Mouse (Mus musculus): ENCODE measurements around the gene Lrg1. TPM values are rescaled to one million over a fixed set of nuclear protein-coding genes. Genes with fewer than 3 reads are reported as not detected.

The Lrg1 gene
- not detected in 2 replicates for polyA plus RNA-seq (2014; fragmentation: Nextera tagmentation; extraction: Ambion mirVana)

DNA sequence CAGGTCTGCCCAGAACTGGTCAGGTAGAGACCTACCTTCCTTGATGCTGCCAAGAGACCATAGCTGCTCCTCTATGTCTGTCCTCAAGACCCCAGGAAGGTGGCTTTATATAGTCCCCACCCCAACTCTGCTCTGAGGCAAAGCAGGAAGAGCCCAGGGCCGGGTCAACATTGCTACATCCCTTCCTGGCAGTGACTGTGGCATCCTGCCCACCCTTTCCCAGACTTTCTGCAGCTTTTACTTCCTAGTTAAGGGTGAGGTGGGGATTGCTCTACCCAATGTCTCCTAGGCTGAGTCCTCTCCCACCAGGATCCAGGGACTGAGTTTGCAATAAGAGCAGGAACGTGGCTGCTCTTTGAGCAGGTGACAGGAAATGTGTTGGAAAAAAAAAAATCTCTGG is at the start of gene Lrg1:
TSS of gene Lrg1 (minus strand) at position 176 of the 400 bp plus-strand sequence.
- H3K27me3 ChIP-seq (replicated peaks; ENCODE audit: control insufficient read depth, insufficient read depth, low read length), result peaks cover 65% of the 10 kb centered on the region
- H3K4me3 ChIP-seq (ENCODE audit: low read depth, low read length), result no peak within 1 kb of the TSS
- ATAC-seq (no peak), DNase-seq (ENCODE audit: low spot score) (no peak)
- H3K36me3 ChIP-seq (ENCODE audit: control insufficient read depth, insufficient read depth, low read length), result peaks cover 15% of the 10 kb centered on the region
- 57% methylated on average over 2 of the region's 2 CpGs for WGBS
- peaks cover 10% of the 10 kb centered on the region for H3K9me3 ChIP-seq (replicated peaks; ENCODE audit: control insufficient read depth, low read length)
- H3K4me2 ChIP-seq (ENCODE audit: low read length), result no peak within 1 kb of the TSS
- 0 out of 2 replicates have a peak, but pooled peaks cover 4% of the 10 kb centered on the region for H3K4me1 ChIP-seq (ENCODE audit: control insufficient read depth, insufficient read depth, low read length)
- no peak within 1 kb of the TSS for H3K9ac ChIP-seq (ENCODE audit: low read length)
- no peak within 1 kb of the TSS for H3K27ac ChIP-seq (ENCODE audit: low read depth, low read length)

DNA sequence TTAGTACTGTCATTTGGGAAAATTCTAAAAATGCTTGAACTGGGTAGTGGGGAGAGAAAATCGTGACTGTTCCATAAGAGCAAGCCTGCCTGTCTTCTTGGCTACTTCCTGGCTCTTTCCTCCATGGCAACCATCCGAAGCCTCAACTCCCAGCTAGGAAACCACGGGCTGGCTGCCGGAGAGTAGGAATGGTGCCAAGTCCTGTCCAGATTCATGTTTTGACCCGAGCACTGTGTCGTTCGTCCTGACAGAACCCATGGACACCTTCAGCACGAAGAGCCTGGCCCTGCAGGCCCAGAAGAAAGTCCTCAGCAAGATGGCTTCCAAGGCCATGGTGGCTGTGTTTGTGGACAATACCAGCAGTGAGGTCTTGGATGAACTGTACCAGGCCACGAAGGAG is 49.7 kb upstream of the Lrg1 start:
- no peak overlapping the region for H3K27ac ChIP-seq (ENCODE audit: low read depth, low read length)
- H3K27me3 ChIP-seq (replicated peaks; ENCODE audit: control insufficient read depth, insufficient read depth, low read length), result no peaks in the 10 kb centered on the region
- H3K4me1 ChIP-seq (ENCODE audit: control insufficient read depth, insufficient read depth, low read length), result no peaks in the 10 kb centered on the region
- peaks cover 23% of the 10 kb centered on the region for H3K36me3 ChIP-seq (ENCODE audit: control insufficient read depth, insufficient read depth, low read length)
- H3K4me3 ChIP-seq (ENCODE audit: low read depth, low read length), result no peak overlapping the region
- H3K9me3 ChIP-seq (replicated peaks; ENCODE audit: control insufficient read depth, low read length), result no peaks in the 10 kb centered on the region
- no peak for ATAC-seq
- WGBS, result 85% methylated on average over 9 of the region's 9 CpGs
- H3K9ac ChIP-seq (ENCODE audit: low read length), result no peak overlapping the region
- H3K4me2 ChIP-seq (ENCODE audit: low read length), result no peak overlapping the region
- no peak for DNase-seq (ENCODE audit: low spot score)

DNA sequence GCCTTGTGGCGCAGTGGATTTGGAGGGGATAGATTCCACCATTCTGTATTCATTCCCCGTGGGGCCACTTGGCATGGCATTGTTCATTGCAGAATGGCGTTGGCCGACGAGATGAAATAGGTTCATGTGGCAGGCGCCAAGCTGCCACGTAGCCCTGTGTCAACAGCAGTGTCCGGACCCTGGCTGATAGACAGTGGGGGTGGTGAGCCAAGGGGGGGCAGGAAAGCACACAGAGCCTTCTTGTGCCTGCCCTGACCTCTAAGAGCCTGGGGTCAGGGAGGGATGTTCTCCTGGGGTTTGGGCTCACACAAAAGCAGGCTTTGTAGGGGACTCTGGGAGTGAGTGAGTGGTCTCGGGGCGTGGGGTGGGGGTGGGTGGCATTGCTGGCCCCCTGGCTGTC is 48.8 kb upstream of the Lrg1 start:
- H3K27ac ChIP-seq (ENCODE audit: low read depth, low read length), result no peak overlapping the region
- ATAC-seq (peak; percentile 22; the same call in 1 of the 2 replicates), DNase-seq (ENCODE audit: low spot score) (no peak)
- no peaks in the 10 kb centered on the region for H3K4me1 ChIP-seq (ENCODE audit: control insufficient read depth, insufficient read depth, low read length)
- no peak overlapping the region for H3K9ac ChIP-seq (ENCODE audit: low read length)
- H3K27me3 ChIP-seq (replicated peaks; ENCODE audit: control insufficient read depth, insufficient read depth, low read length), result no peaks in the 10 kb centered on the region
- peaks cover 16% of the 10 kb centered on the region for H3K36me3 ChIP-seq (ENCODE audit: control insufficient read depth, insufficient read depth, low read length)
- H3K4me2 ChIP-seq (ENCODE audit: low read length), result no peak overlapping the region
- WGBS, result 22% methylated on average over 10 of the region's 10 CpGs
- no peak overlapping the region for H3K4me3 ChIP-seq (ENCODE audit: low read depth, low read length)
- H3K9me3 ChIP-seq (replicated peaks; ENCODE audit: control insufficient read depth, low read length), result no peaks in the 10 kb centered on the region

DNA sequence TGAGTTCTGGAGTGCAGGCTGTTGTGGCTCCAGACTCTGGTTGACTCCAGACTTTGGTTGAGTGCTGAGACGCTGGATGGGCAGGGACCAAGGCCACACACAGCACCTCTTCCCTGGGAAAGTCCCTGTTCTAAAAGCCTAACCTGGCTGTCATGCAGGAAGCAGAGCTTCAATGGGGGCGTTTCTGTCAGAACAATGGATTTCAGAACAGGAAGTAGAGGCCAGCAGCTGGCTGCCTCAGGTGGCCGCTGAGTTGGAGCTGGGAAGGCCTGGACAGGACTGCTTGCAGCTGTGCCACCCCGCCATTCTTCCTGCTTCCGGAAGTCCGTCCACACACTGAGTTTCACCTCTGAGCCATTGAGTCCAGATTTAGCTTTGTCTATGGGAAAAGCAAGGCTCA is 48.0 kb upstream of the Lrg1 start:
- DNase-seq (ENCODE audit: low spot score) (no peak), ATAC-seq (no peak)
- peaks cover 8% of the 10 kb centered on the region for H3K36me3 ChIP-seq (ENCODE audit: control insufficient read depth, insufficient read depth, low read length)
- H3K9me3 ChIP-seq (replicated peaks; ENCODE audit: control insufficient read depth, low read length), result no peaks in the 10 kb centered on the region
- no peak overlapping the region for H3K4me2 ChIP-seq (ENCODE audit: low read length)
- no peak overlapping the region for H3K9ac ChIP-seq (ENCODE audit: low read length)
- H3K27me3 ChIP-seq (replicated peaks; ENCODE audit: control insufficient read depth, insufficient read depth, low read length), result no peaks in the 10 kb centered on the region
- no peak overlapping the region for H3K27ac ChIP-seq (ENCODE audit: low read depth, low read length)
- WGBS, result 57% methylated on average over 6 of the region's 6 CpGs
- no peaks in the 10 kb centered on the region for H3K4me1 ChIP-seq (ENCODE audit: control insufficient read depth, insufficient read depth, low read length)
- no peak overlapping the region for H3K4me3 ChIP-seq (ENCODE audit: low read depth, low read length)

DNA sequence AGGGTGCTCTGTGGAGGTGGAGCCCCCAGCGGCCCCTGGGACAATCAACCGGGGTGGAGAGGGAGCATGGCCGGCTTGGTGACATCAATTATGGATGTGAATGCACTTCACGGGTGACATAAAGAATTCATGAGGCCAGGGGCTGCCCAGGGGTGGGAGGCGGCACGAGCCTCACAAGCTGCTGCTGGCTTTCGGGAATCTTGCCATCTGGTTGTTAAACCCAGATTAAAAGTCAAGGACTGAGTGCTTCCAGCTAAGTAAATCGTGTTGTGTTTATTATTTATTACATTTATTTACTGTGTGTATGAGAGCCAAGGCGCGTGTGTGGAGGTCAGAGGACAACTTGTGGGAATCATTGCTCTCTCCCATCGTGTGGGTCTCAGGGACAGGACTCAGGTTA is 43.9 kb upstream of the Lrg1 start:
- Histone ChIP-seq H3K9ac (ENCODE audit: low read length) (no peak overlapping the region), H3K27ac (ENCODE audit: low read depth, low read length) (no peak overlapping the region), H3K27me3 (replicated peaks; ENCODE audit: control insufficient read depth, insufficient read depth, low read length) (no peaks in the 10 kb centered on the region; the same call in 1 of the 2 replicates), H3K36me3 (ENCODE audit: control insufficient read depth, insufficient read depth, low read length) (no peaks in the 10 kb centered on the region), H3K4me1 (ENCODE audit: control insufficient read depth, insufficient read depth, low read length) (peaks cover 10% of the 10 kb centered on the region; the same call in 1 of the 2 replicates), H3K9me3 (replicated peaks; ENCODE audit: control insufficient read depth, low read length) (no peaks in the 10 kb centered on the region), H3K4me3 (ENCODE audit: low read depth, low read length) (no peak overlapping the region), H3K4me2 (ENCODE audit: low read length) (no peak overlapping the region)
- ATAC-seq, result no peak
- WGBS, result 61% methylated on average over 11 of the region's 11 CpGs
- no peak for DNase-seq (ENCODE audit: low spot score)

DNA sequence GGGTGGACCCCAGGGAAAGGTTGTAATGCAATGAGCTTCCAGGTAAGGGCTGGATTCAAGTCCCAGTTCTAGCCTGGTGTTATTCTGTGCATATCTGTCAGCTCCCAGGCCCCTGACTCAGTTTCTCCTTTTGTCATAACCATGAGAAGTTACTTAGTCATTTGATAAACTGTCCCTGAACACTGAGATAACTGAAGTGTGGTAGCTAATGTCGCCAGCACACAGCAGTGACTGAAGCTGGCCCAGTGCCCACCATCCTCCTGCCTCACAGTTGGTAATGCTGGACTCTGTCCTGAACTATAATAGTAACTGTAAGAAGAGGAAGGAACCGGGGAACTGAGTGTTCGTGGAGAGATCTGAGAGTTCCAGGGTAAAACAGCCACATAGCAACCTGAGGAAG is 42.7 kb upstream of the Lrg1 start:
- H3K27me3 ChIP-seq (replicated peaks; ENCODE audit: control insufficient read depth, insufficient read depth, low read length), result no peaks in the 10 kb centered on the region; the same call in 1 of the 2 replicates
- peaks cover 10% of the 10 kb centered on the region; the same call in 1 of the 2 replicates for H3K4me1 ChIP-seq (ENCODE audit: control insufficient read depth, insufficient read depth, low read length)
- H3K4me2 ChIP-seq (ENCODE audit: low read length), result no peak overlapping the region
- H3K36me3 ChIP-seq (ENCODE audit: control insufficient read depth, insufficient read depth, low read length), result no peaks in the 10 kb centered on the region
- no peak overlapping the region for H3K4me3 ChIP-seq (ENCODE audit: low read depth, low read length)
- no peak overlapping the region for H3K9ac ChIP-seq (ENCODE audit: low read length)
- DNase-seq (ENCODE audit: low spot score), result no peak
- no peak overlapping the region for H3K27ac ChIP-seq (ENCODE audit: low read depth, low read length)
- ATAC-seq, result no peak
- H3K9me3 ChIP-seq (replicated peaks; ENCODE audit: control insufficient read depth, low read length), result no peaks in the 10 kb centered on the region
- WGBS, result 79% methylated on average over 3 of the region's 3 CpGs

DNA sequence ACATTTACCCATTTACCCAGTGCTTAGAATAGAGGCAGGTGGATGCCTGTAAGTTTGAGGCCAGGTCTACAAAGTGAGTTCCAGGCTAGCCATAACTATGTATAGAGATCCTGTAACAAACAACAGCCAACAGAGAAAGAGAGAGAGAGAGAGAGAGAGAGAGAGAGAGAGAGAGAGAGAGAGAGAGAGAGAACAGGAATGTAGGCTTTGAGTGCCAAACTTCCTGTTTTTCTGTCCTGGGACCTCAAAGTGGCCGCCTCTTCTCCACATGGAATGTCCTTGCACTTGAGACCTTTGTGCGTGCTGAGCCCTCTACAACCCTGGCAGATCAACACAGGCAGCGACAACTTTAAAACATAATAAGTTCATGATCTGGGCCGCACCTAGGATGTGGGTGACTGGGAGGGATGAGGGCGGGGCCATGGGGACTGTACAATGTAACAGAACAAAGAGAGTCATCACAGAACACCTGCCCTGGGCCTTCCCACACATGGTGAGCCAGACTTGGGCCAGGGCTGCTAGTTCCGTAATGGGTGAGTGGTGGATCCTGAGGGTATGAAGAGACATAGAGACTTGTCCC is 41.8 kb upstream of the Lrg1 start:
- Histone ChIP-seq H3K4me1 (ENCODE audit: control insufficient read depth, insufficient read depth, low read length) (peaks cover 10% of the 10 kb centered on the region; the same call in 1 of the 2 replicates), H3K9ac (ENCODE audit: low read length) (no peak overlapping the region), H3K4me3 (ENCODE audit: low read depth, low read length) (no peak overlapping the region), H3K36me3 (ENCODE audit: control insufficient read depth, insufficient read depth, low read length) (no peaks in the 10 kb centered on the region), H3K4me2 (ENCODE audit: low read length) (peak overlapping the region; percentile 65), H3K27me3 (replicated peaks; ENCODE audit: control insufficient read depth, insufficient read depth, low read length) (no peaks in the 10 kb centered on the region; the same call in 1 of the 2 replicates), H3K9me3 (replicated peaks; ENCODE audit: control insufficient read depth, low read length) (no peaks in the 10 kb centered on the region), H3K27ac (ENCODE audit: low read depth, low read length) (no peak overlapping the region)
- 87% methylated on average over 6 of the region's 6 CpGs for WGBS
- DNase-seq (ENCODE audit: low spot score) (no peak), ATAC-seq (no peak)

DNA sequence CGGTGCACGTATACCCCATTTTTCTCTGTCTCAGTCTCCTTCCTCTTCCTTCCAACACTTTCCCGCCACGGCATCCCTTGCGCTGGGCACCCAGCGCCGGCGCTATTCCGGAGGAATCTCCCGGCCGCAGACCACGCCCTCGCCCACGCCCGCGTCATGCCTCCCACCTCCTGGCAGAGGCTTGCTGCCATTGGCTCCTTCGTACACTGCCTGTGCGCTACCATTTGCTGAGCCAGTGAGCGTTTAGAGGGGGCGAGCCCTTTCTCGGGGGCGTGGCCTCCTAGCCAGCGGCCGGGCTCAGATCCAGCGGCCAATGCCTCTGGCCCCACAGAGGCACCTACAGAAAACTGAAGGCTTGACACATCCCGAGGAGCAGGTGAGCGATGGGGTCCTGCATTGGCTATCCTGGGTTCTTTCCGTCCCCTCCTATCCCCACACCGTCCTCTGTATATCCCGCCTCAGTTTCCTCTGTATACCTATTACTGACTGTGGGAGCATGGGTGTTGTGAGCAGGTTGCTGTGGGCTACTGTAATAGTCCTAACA is 40.5 kb upstream of the Lrg1 start, which contains the start of gene Tnfaip8l1:
TSS of gene Tnfaip8l1 (plus strand) at position 247 of the 544 bp plus-strand sequence.
- H3K4me1 ChIP-seq (ENCODE audit: control insufficient read depth, insufficient read depth, low read length), result peaks cover 10% of the 10 kb centered on the region; the same call in 1 of the 2 replicates
- H3K9ac ChIP-seq (ENCODE audit: low read length), result peak within 1 kb of the TSS; percentile 55
- peak; percentile 96 for DNase-seq (ENCODE audit: low spot score)
- peak within 1 kb of the TSS; percentile 65 for H3K4me2 ChIP-seq (ENCODE audit: low read length)
- H3K27me3 ChIP-seq (replicated peaks; ENCODE audit: control insufficient read depth, insufficient read depth, low read length), result no peaks in the 10 kb centered on the region; the same call in 1 of the 2 replicates
- ATAC-seq, result peak; percentile 98
- 1% methylated on average over 30 of the region's 30 CpGs for WGBS
- peak within 1 kb of the TSS; percentile 36 for H3K4me3 ChIP-seq (ENCODE audit: low read depth, low read length)
- H3K9me3 ChIP-seq (replicated peaks; ENCODE audit: control insufficient read depth, low read length), result no peaks in the 10 kb centered on the region
- no peak within 1 kb of the TSS for H3K27ac ChIP-seq (ENCODE audit: low read depth, low read length)
- no peaks in the 10 kb centered on the region for H3K36me3 ChIP-seq (ENCODE audit: control insufficient read depth, insufficient read depth, low read length)

DNA sequence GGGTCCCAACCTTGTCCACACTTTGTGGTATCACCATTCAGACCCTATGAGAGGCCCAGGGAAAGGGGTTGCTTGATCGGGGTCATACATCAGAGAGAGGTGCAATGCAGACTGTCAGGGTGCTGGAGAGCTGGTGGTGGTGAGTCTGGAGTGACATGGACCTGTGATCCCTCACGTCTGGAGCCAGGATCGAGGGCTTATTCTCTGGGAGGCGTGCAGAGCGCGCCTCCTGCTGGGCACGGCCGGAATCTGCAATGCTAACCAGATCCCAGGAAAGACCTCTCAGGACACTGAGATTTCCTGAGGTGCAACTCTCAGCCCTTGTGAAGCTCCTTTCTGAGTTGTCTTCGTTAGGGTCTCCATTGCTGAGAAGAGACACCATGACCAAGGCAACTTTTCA is 37.9 kb upstream of the Lrg1 start:
- H3K4me1 ChIP-seq (ENCODE audit: control insufficient read depth, insufficient read depth, low read length), result peaks cover 10% of the 10 kb centered on the region; the same call in 1 of the 2 replicates
- H3K27ac ChIP-seq (ENCODE audit: low read depth, low read length), result no peak overlapping the region
- H3K9me3 ChIP-seq (replicated peaks; ENCODE audit: control insufficient read depth, low read length), result no peaks in the 10 kb centered on the region
- H3K27me3 ChIP-seq (replicated peaks; ENCODE audit: control insufficient read depth, insufficient read depth, low read length), result peaks cover 6% of the 10 kb centered on the region; the same call in 1 of the 2 replicates
- no peak for ATAC-seq
- no peak overlapping the region for H3K4me2 ChIP-seq (ENCODE audit: low read length)
- H3K4me3 ChIP-seq (ENCODE audit: low read depth, low read length), result no peak overlapping the region
- DNase-seq (ENCODE audit: low spot score), result peak; percentile 68
- H3K9ac ChIP-seq (ENCODE audit: low read length), result no peak overlapping the region
- 4% methylated on average over 9 of the region's 9 CpGs for WGBS
- no peaks in the 10 kb centered on the region for H3K36me3 ChIP-seq (ENCODE audit: control insufficient read depth, insufficient read depth, low read length)

Measured in forebrain, embryonic 14.5 days (tissue).